Mouse (Mus musculus): ENCODE results near the gene Cacna1d.

DNA sequence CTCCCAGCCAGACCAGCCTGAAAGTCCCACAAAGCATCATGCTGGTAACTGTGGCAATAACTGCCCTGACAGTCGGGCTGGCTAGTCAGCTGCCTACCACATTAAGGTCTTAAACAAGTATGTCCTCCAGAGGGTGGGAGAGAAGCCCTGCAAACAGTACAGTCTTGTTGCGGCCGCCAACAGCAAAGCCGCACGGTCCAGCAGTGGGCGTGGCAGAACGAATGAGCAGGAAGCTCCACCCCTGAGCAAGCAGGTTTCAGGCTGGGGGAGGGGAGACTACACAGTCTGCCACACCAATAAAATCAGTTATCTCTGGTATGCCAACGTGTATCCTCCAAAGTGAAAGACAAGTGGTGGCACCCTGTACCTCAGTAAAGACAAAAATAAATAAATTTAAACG lies 61.6 kb downstream of the Cacna1d start:
- no peak for TF ChIP-seq CTCF (IDR thresholded peaks at IDR 0.05; ENCODE audit: low read depth, low read length)
- TF ChIP-seq POLR2A (IDR thresholded peaks at IDR 0.05; ENCODE audit: extremely low read depth, insufficient read depth, low read length): no peak

Measured in liver, adult 2 months (tissue).